Comparison of ENCODE assay signal across 9 mouse cellular contexts in the genomic region with DNA sequence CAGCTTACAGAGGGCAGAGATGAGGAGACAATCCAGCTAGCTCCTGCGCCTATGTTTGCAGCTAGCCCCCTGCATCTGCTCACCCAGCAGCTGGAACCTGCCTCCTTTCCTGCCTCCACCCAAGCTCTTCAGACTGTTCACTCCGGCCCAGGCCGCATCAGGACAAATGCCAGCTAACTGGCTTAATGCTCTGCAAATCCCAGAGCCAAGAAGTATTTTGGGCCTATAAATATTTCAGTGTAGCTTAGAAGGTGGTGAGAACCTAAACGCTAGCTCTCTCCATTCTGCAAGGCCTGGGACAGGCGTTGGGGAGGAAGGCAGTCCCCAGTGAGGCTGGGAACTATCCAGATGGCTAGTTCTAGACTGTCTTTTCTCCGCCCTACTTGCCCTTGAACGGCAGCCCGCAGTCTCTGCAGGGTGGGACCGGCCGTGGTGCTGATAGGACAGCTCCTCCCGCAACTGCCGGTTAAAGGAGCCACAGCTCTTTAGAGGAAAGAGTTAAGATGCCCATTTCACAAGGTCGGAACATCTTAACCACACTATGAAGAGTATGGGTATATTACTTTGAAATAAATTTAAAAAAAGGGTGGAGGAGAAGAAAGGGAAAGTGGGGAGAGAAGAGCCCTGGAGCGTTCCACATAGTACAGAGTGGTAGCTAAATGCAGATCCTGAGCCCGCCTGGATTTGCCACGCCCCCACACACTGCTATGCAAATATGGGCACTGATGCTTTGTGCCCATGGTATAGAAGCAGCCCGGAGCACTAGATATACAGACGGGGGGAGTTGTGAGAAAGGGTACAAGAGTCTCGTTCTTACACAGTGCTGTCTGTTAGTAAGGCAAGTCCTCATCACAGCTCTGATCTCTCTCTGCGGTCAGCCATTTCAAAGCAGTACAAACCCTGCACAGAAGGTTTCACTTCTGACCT. TPM values are rescaled to one million over a fixed set of nuclear protein-coding genes. Genes with fewer than 3 reads are reported as not detected.
A peak's percentile ranks its signal among the peaks of the same experiment; 100 is the strongest.
DNase-seq lines count a peak whose midpoint lies in the region.
"Had no signal": no experiment of that assay in that cellular context is flagged by ENCODE, and none has a peak within 500 bp of the region (broad histone marks: within the 10 kb centered on the region; RNA-seq: fewer than 3 reads in every experiment).

No protein-coding gene starts in this region.

- H3K9me3 ChIP-seq in megakaryocyte, embryonic 14.5 days = no peaks in the 10 kb centered on the region

- intact Hi-C loops in heart, postnatal 36 days (cut with DNase I) = loop anchor here (5.0 kb wide), 1 partner anchor 69 kb away; no protein-coding TSS in a partner anchor

- H3K4me3 ChIP-seq in megakaryocyte, embryonic 14.5 days (replicated peaks) = peak overlapping the region; percentile 42
- H3K4me3 ChIP-seq: erythroblast, embryonic 14.5 days had no signal

- peaks cover 66% of the 10 kb centered on the region for H3K4me1 ChIP-seq in megakaryocyte, embryonic 14.5 days

- peak; percentile 80 for DNase-seq in NIH3T3 (ENCODE audit: low read depth)
- DNase-seq in cerebellum, adult 11-12 months = peak; percentile 54
- peak; percentile 73 for DNase-seq in forelimb bud, embryonic 11.5 days (ENCODE audit: low read depth, low spot score)
- DNase-seq in heart, postnatal 36 days = peak; percentile 75 to 77
- peak; percentile 60 to 70 for DNase-seq in layer of hippocampus, postnatal 10 days (ENCODE audit: low spot score in 2 of 2)
- peak; percentile 65 to 66 for DNase-seq in right cerebral cortex, adult 2 months (ENCODE audit: low spot score in 2 of 2)
- DNase-seq in T-cell, adult 2 months (ENCODE audit: low spot score) = no peak

- H3K27me3 ChIP-seq in megakaryocyte, embryonic 14.5 days (replicated peaks) = no peaks in the 10 kb centered on the region

- peaks cover 2% of the 10 kb centered on the region for H3K36me3 ChIP-seq in megakaryocyte, embryonic 14.5 days (replicated peaks; ENCODE audit: low read length)

RNA-seq across cellular contexts. Expression of a gene that starts 8.9 kb away (rescaled TPM):
- total RNA-seq in heart, postnatal 36 days (2021) = 10 to 100 TPM; 18.6 to 20.8 TPM
- total RNA-seq in layer of hippocampus, postnatal 10 days (2021) = 100 to 1,000 TPM; 214 to 218 TPM
- polyA plus RNA-seq in megakaryocyte, embryonic 14.5 days (2012; ENCODE audit: insufficient read depth, low replicate concordance) = 13.4 and 13.9 TPM in 2 replicates

Comparison
In these comparisons a context has a peak if more than half of its experiments do, and no peak if none do; other contexts are left out.
1. RNA of a gene that starts 8.9 kb away (total RNA-seq): 214 to 218 TPM in layer of hippocampus, postnatal 10 days; 18.6 to 20.8 TPM in heart, postnatal 36 days; every median in the first group is over 4 times any median in the second.